Mouse (Mus musculus) hindbrain, embryonic 12.5 days (tissue): Measurements from ENCODE around the gene Ubac2. TPM values are rescaled to one million over a fixed set of nuclear protein-coding genes. Genes with fewer than 3 reads are reported as not detected.

Source experiments
- ATAC-seq: fragments of 200-750 bp; cut with Nextera tagmentation; 2 replicates; pipeline ENCODE4 v1.8.0; 2017; ENCODE audit warnings: moderate TSS enrichment; ENCODE audit not compliant: low FRiP score
- H3K27ac ChIP-seq: fragments of 300-500 bp; sonication (generic); 2 replicates; pipeline ENCODE4 v1.5.1; 2016; ENCODE audit warnings: mild to moderate bottlenecking
- H3K27me3 ChIP-seq: fragments of 300-500 bp; sonication (generic); 2 replicates; pipeline ENCODE4 v1.6.1; 2016; ENCODE audit warnings: mild to moderate bottlenecking
- H3K36me3 ChIP-seq: fragments of 300-500 bp; sonication (generic); 2 replicates; pipeline ENCODE4 v1.6.1; 2016; ENCODE audit warnings: mild to moderate bottlenecking
- H3K4me1 ChIP-seq: fragments of 300-500 bp; sonication (generic); 2 replicates; pipeline ENCODE4 v1.6.1; 2016
- H3K4me2 ChIP-seq: fragments of 300-500 bp; sonication (generic); replicated peaks from 2 replicates; pipeline ENCODE4 v1.6.1; 2016; ENCODE audit warnings: mild to moderate bottlenecking
- H3K4me3 ChIP-seq: fragments of 300-500 bp; sonication (generic); 2 replicates; pipeline ENCODE4 v1.5.1; 2016; ENCODE audit warnings: mild to moderate bottlenecking
- H3K9ac ChIP-seq: fragments of 300-500 bp; sonication (generic); 2 replicates; pipeline ENCODE4 v1.6.1; 2016; ENCODE audit warnings: mild to moderate bottlenecking, moderate library complexity
- H3K9me3 ChIP-seq: fragments of 300-500 bp; sonication (generic); replicated peaks from 2 replicates; pipeline ENCODE4 v1.6.1; 2016; ENCODE audit warnings: mild to moderate bottlenecking
- WGBS: fragments of 180-500 bp; shearing (Covaris S2); methylation state at CpG from one replicate; pipeline ENCODE4 v1.1.7; 2016; 5-methylcytosine and 5-hydroxymethylcytosine counted together
- polyA plus RNA-seq: library from polyadenylated mRNA; unstranded; fragments of >200 nt; fragmentation: Nextera tagmentation; extraction: Ambion mirVana; gene quantifications from 2 replicates; pipeline ENCODE4 v1.2.1, GENCODE M21; 2016

The Ubac2 gene
- polyA plus RNA-seq, 1 experiment from 2014 or later: 60.0 TPM

DNA sequence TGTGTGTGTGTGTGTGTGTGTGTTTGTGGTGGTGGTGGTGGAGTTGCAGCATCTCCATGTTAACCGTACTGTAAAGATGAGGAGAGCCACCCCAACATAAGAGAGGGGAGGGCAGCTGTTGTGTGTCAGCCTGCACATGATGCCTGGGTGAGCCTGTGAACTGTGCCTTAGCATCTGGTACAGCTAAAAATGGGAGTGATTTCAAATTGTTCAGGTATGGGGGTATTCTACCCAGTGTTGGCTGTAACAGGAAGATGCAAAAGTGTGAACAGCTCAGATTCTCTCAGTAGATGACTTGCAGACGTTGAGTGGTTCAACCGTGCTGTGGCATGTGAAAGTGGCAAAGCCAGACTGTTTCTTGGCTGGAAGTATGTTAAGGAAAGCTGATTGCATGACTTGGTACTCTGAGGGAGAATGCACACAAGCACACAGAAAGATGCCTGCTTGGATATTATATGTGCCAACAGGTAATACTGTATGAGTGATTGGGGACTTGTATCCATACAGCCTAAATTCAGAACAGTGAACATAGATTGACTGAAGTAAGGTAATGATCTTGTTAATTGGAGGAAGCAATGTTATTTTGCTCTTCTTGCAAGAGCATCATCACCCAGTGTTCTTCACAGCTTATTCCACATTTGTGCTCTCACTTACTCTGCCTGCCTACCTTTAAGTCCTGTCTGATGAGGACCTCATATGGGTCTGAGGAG, 79.8 kb downstream of the Ubac2 start:
- H3K9ac ChIP-seq: no peak overlapping the region
- no peak for ATAC-seq
- WGBS: 91% methylated on average over 3 of the region's 3 CpGs
- no peaks in the 10 kb centered on the region for H3K4me1 ChIP-seq
- H3K4me2 ChIP-seq: no peak overlapping the region
- H3K9me3 ChIP-seq: no peaks in the 10 kb centered on the region
- no peak overlapping the region for H3K27ac ChIP-seq
- H3K36me3 ChIP-seq: no peaks in the 10 kb centered on the region; the same call in 1 of the 2 replicates
- no peaks in the 10 kb centered on the region for H3K27me3 ChIP-seq
- no peak overlapping the region for H3K4me3 ChIP-seq

DNA sequence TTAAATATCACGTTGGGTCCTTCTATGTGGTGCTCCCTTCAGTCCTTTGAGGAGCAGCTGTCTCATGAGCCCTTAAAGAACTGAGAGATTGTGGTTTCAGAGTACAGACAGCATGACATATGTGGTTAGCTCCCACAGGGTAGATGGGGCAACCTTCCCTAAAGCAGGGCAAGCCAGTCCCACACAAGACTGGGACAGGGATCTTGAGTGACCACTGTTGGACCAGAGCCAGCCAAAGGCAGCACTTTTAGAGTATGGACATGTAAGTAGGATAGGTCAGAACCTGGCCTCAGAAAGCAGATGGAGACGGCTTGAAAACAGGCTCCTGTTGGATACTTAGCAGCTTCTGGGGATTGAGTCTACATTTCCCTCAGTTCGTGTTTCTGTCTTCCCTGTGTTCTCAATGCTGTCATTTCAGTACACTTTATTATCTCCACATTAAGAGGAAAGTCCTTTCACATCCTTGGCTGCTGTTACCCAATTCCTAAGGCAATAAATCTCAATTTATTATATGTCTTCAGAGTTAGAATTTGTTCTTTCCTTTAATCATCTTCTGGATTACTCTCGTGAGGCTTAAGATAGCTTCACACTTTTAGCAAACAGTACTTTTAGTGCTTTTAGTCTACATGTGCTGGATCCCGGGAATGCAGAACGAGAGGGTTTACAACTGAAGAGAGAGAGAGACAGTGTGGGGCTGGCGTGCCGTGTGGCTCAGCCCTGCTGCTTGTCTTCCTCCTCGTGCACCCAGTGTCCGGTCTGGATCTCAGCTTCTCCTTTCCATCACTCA, 80.5 kb downstream of the Ubac2 start:
- H3K9ac ChIP-seq: no peak overlapping the region
- no peaks in the 10 kb centered on the region; the same call in 1 of the 2 replicates for H3K36me3 ChIP-seq
- H3K27me3 ChIP-seq: no peaks in the 10 kb centered on the region
- ATAC-seq: no peak
- H3K4me2 ChIP-seq: no peak overlapping the region
- no peaks in the 10 kb centered on the region for H3K4me1 ChIP-seq
- WGBS: 85% methylated on average over 10 of the region's 10 CpGs
- no peak overlapping the region for H3K4me3 ChIP-seq
- no peaks in the 10 kb centered on the region for H3K9me3 ChIP-seq
- H3K27ac ChIP-seq: no peak overlapping the region

DNA sequence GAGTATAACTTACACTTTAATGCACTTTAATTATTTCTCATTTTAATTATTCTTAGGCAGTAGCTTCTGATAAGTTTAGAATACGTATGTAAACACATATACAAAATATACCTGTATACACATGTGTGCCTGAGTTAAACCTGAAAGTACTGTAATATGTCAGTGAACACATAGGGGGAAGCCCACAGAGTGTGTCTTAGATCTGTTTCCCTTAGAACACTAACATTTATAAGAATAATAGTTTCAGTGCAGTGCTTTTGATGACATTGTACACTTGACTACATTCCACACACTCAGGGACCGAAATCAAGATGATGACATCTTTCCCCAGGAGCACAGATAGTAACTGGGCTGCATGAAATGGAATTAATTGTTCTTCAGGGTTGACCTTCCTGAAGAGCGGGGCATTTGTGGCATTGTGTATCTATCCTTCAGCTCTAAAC, 81.1 kb downstream of the Ubac2 start:
- no peaks in the 10 kb centered on the region for H3K27me3 ChIP-seq
- no peaks in the 10 kb centered on the region for H3K9me3 ChIP-seq
- H3K9ac ChIP-seq: no peak overlapping the region
- no peak overlapping the region for H3K27ac ChIP-seq
- H3K4me1 ChIP-seq: no peaks in the 10 kb centered on the region
- WGBS: 90% methylated on average over 3 of the region's 3 CpGs
- no peaks in the 10 kb centered on the region for H3K36me3 ChIP-seq
- H3K4me3 ChIP-seq: no peak overlapping the region
- H3K4me2 ChIP-seq: no peak overlapping the region
- no peak for ATAC-seq

- no peaks in the 10 kb centered on the region for H3K4me1 ChIP-seq
- no peaks in the 10 kb centered on the region for H3K9me3 ChIP-seq
- H3K27me3 ChIP-seq: no peaks in the 10 kb centered on the region
- no peak overlapping the region for H3K27ac ChIP-seq
- no peak for ATAC-seq
- 94% methylated on average over 4 of the region's 4 CpGs for WGBS
- H3K4me2 ChIP-seq: no peak overlapping the region
- no peaks in the 10 kb centered on the region for H3K36me3 ChIP-seq
- H3K9ac ChIP-seq: no peak overlapping the region
- no peak overlapping the region for H3K4me3 ChIP-seq
These were observed 81.6 kb downstream of the Ubac2 start for GRCm38 (mm10) chr14:121960031-121960430.

GRCm38 (mm10) chr14:121960531-121960930, 82.1 kb downstream of the Ubac2 start:
- Histone ChIP-seq H3K9ac (no peak overlapping the region), H3K4me2 (no peak overlapping the region), H3K36me3 (no peaks in the 10 kb centered on the region), H3K27ac (no peak overlapping the region), H3K4me3 (no peak overlapping the region), H3K9me3 (no peaks in the 10 kb centered on the region), H3K27me3 (no peaks in the 10 kb centered on the region), H3K4me1 (no peaks in the 10 kb centered on the region)
- WGBS: 95% methylated on average over 2 of the region's 2 CpGs
- no peak for ATAC-seq

- Histone ChIP-seq H3K27ac (no peak overlapping the region), H3K4me3 (no peak overlapping the region), H3K9me3 (no peaks in the 10 kb centered on the region), H3K4me1 (no peaks in the 10 kb centered on the region), H3K36me3 (no peaks in the 10 kb centered on the region), H3K4me2 (no peak overlapping the region), H3K9ac (no peak overlapping the region), H3K27me3 (no peaks in the 10 kb centered on the region)
- WGBS: 73% methylated on average over 6 of the region's 6 CpGs
- no peak for ATAC-seq
These were observed 82.6 kb downstream of the Ubac2 start for GRCm38 (mm10) chr14:121960997-121961396.

GRCm38 (mm10) chr14:121961496-121962127, 83.2 kb downstream of the Ubac2 start:
- 86% methylated on average over 12 of the region's 12 CpGs for WGBS
- no peak overlapping the region for H3K27ac ChIP-seq

GRCm38 (mm10) chr14:121962128-121962890, 83.9 kb downstream of the Ubac2 start:
- Histone ChIP-seq H3K27me3 (no peaks in the 10 kb centered on the region), H3K4me3 (no peak overlapping the region), H3K4me2 (no peak overlapping the region), H3K9ac (no peak overlapping the region), H3K27ac (no peak overlapping the region), H3K4me1 (no peaks in the 10 kb centered on the region), H3K36me3 (no peaks in the 10 kb centered on the region), H3K9me3 (no peaks in the 10 kb centered on the region)
- 77% methylated on average over 14 of the region's 14 CpGs for WGBS
- ATAC-seq: no peak

More at GRCm38 (mm10) chr14:121961496-121962127, 83.2 kb downstream of the Ubac2 start:
- H3K27me3 ChIP-seq: no peaks in the 10 kb centered on the region
- H3K9me3 ChIP-seq: no peaks in the 10 kb centered on the region
- no peak overlapping the region for H3K4me3 ChIP-seq
- H3K9ac ChIP-seq: no peak overlapping the region
- ATAC-seq: no peak
- H3K36me3 ChIP-seq: no peaks in the 10 kb centered on the region
- no peak overlapping the region for H3K4me2 ChIP-seq
- no peaks in the 10 kb centered on the region for H3K4me1 ChIP-seq

GRCm38 (mm10) chr14:121963251-121963941, 85.0 kb downstream of the Ubac2 start:
- no peak overlapping the region for H3K4me3 ChIP-seq
- H3K27ac ChIP-seq: no peak overlapping the region
- no peaks in the 10 kb centered on the region for H3K27me3 ChIP-seq
- no peaks in the 10 kb centered on the region for H3K36me3 ChIP-seq
- no peaks in the 10 kb centered on the region for H3K9me3 ChIP-seq
- ATAC-seq: no peak
- H3K9ac ChIP-seq: no peak overlapping the region
- 82% methylated on average over 9 of the region's 9 CpGs for WGBS
- no peak overlapping the region for H3K4me2 ChIP-seq
- no peaks in the 10 kb centered on the region for H3K4me1 ChIP-seq

DNA sequence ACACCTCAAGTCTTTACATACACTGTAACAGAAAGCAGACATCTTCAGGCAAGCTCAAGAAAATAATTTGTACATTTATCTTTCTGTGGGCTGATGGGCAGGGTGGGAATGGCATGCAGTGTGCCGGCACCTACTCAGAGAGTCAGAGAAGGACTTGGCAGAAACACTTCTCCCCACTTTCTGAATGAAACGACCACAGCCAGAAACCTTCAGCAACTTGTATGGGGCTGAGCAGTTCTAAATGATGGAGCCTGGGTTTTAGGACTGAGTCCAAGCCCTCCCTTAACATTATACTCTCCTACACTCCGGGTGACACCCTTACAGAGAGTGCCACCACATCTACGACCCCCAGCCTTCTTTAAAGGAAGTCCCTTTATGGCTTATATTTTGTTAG, 85.5 kb downstream of the Ubac2 start:
- Histone ChIP-seq H3K4me2 (no peak overlapping the region), H3K9ac (no peak overlapping the region), H3K4me1 (no peaks in the 10 kb centered on the region), H3K9me3 (no peaks in the 10 kb centered on the region), H3K27me3 (no peaks in the 10 kb centered on the region), H3K27ac (no peak overlapping the region), H3K4me3 (no peak overlapping the region), H3K36me3 (no peaks in the 10 kb centered on the region)
- no peak for ATAC-seq
- WGBS: 75% methylated on average over 4 of the region's 4 CpGs

- H3K4me3 ChIP-seq: no peak within 1 kb of the TSS
- no peaks in the 10 kb centered on the region for H3K36me3 ChIP-seq
- H3K27ac ChIP-seq: no peak within 1 kb of the TSS
- H3K9me3 ChIP-seq: no peaks in the 10 kb centered on the region
- H3K4me2 ChIP-seq: no peak within 1 kb of the TSS
- ATAC-seq: no peak
- WGBS: 67% methylated on average over 6 of the region's 6 CpGs
- no peak within 1 kb of the TSS for H3K9ac ChIP-seq
- H3K4me1 ChIP-seq: no peaks in the 10 kb centered on the region
- no peaks in the 10 kb centered on the region for H3K27me3 ChIP-seq
These were observed 86.6 kb downstream of the Ubac2 start, which contains the start of gene Gpr183 for GRCm38 (mm10) chr14:121964990-121965389. TSS of gene Gpr183 (minus strand) at chr14:121965195.
